Mouse (Mus musculus): ENCODE data around the gene Cnnm2.

The Cnnm2 gene

GRCm38 (mm10) chr19:46928136-46928535 is 166.7 kb downstream of the Cnnm2 start:
- DNase-seq (ENCODE audit: low read depth, low spot score), result no peak

GRCm38 (mm10) chr19:46929044-46929587 is 167.7 kb downstream of the Cnnm2 start:
- no peak for DNase-seq (ENCODE audit: low read depth, low spot score)

All from ES-CJ7 (cell line).